Mouse (Mus musculus) neural tube, embryonic 12.5 days (tissue): ENCODE measurements around the gene Htr2c. TPM values are rescaled to one million over a fixed set of nuclear protein-coding genes. Genes with fewer than 3 reads are reported as not detected.
A peak's percentile ranks its signal among the peaks of the same experiment; 100 is the strongest.

Source experiments
- ATAC-seq: fragments of 200-750 bp; cut with Nextera tagmentation; 2 replicates; pipeline ENCODE4 v1.8.0; 2017; ENCODE audit warnings: low read depth, mild to moderate bottlenecking, moderate TSS enrichment, moderate library complexity; ENCODE audit not compliant: low FRiP score
- H3K27ac ChIP-seq: fragments of 300-500 bp; sonication (generic); 2 replicates; pipeline ENCODE4 v1.5.1; 2016
- H3K27me3 ChIP-seq: fragments of 300-500 bp; sonication (generic); replicated peaks from 2 replicates; pipeline ENCODE4 v1.6.1; 2016; ENCODE audit warnings: mild to moderate bottlenecking
- H3K36me3 ChIP-seq: fragments of 300-500 bp; sonication (generic); 2 replicates; pipeline ENCODE4 v1.6.1; 2016; ENCODE audit warnings: mild to moderate bottlenecking
- H3K4me1 ChIP-seq: fragments of 300-500 bp; sonication (generic); 2 replicates; pipeline ENCODE4 v1.6.1; 2016
- H3K4me2 ChIP-seq: fragments of 300-500 bp; sonication (generic); replicated peaks from 2 replicates; pipeline ENCODE4 v1.6.1; 2016; ENCODE audit warnings: mild to moderate bottlenecking
- H3K4me3 ChIP-seq: fragments of 300-500 bp; sonication (generic); 2 replicates; pipeline ENCODE4 v1.5.1; 2016
- H3K9ac ChIP-seq: fragments of 300-500 bp; sonication (generic); 2 replicates; pipeline ENCODE4 v1.6.1; 2016; ENCODE audit warnings: mild to moderate bottlenecking
- H3K9me3 ChIP-seq: fragments of 300-500 bp; sonication (generic); 2 replicates; pipeline ENCODE4 v1.6.1; 2016; ENCODE audit warnings: mild to moderate bottlenecking
- WGBS: fragments of 180-500 bp; shearing (Covaris S2); methylation state at CpG from one replicate; pipeline ENCODE4 v1.1.7; 2016; 5-methylcytosine and 5-hydroxymethylcytosine counted together
- microRNA counts: library from miRNA; unstranded; fragments of <30 nt; microRNA quantifications from one replicate; lab custom pipeline; 2017
- microRNA-seq: library from miRNA; unstranded; fragments of <30 nt; microRNA quantifications from one replicate; pipeline ENCODE4, GENCODE M21; 2017
- polyA plus RNA-seq: library from polyadenylated mRNA; unstranded; fragments of >200 nt; fragmentation: Nextera tagmentation; extraction: Ambion mirVana; gene quantifications from 2 replicates; pipeline ENCODE4 v1.2.1, GENCODE M21; 2016

The Htr2c gene
- polyA plus RNA-seq, 1 experiment from 2014 or later: 0.30 TPM

DNA sequence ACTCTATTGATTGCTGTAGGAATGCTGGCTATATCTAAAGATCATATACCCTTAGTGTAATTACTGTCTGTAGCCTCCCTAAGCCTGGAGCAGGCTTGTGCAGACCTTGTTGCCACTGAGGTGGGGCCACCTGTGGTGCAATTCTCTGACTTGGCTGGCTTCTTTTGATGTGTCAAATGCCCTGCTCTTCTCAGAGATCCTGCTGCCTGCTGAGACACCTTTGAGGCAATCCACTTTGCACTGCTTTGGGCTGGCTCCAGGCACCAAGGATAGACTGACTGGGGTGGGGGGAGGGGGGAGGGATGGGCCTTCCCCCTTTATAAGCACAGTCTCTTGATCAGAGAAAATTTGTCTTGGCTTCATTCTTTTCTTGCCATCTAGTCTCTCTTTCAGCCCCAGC is 252.9 kb downstream of the Htr2c start:
- ATAC-seq: no peak
- H3K4me2 ChIP-seq: no peak overlapping the region
- no peaks in the 10 kb centered on the region for H3K9me3 ChIP-seq
- no peak overlapping the region for H3K9ac ChIP-seq
- no peaks in the 10 kb centered on the region for H3K27me3 ChIP-seq
- no peaks in the 10 kb centered on the region for H3K36me3 ChIP-seq
- H3K27ac ChIP-seq: no peak overlapping the region
- H3K4me3 ChIP-seq: no peak overlapping the region
- no peaks in the 10 kb centered on the region for H3K4me1 ChIP-seq

DNA sequence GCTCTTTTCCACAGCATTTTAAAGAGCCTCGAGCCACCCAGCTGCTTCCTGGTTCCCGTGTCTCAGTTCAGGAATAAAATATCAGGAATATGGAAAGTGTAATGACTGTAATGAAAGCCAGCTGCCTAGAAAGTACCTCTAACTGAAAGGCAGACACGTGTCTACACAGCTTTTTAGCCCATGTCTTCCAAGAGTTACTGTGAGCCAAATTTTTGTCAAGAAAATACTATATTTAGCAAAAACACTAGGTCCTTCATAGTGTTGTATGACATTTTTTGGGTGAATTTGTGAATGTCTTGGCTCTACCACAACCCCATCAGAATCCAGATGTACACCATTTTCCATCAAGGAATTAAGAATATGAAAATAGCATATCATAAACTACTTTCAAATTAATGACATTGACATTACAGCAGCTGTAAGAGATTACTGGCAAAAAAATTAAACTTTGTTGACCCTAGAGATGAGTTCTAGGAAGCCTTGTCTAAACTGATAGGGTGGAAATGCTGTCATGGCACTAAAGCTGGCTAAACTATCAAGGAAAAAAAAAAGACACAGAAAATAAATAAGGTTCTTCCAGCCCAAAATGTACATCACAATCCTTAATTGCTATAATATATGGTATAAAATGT is 255.2 kb downstream of the Htr2c start:
- Histone ChIP-seq H3K36me3 (no peaks in the 10 kb centered on the region), H3K4me1 (no peaks in the 10 kb centered on the region), H3K4me2 (no peak overlapping the region), H3K4me3 (no peak overlapping the region), H3K27ac (no peak overlapping the region), H3K27me3 (no peaks in the 10 kb centered on the region), H3K9ac (no peak overlapping the region), H3K9me3 (no peaks in the 10 kb centered on the region)
- no peak for ATAC-seq
- 84% methylated on average over 3 of the region's 3 CpGs for WGBS

DNA sequence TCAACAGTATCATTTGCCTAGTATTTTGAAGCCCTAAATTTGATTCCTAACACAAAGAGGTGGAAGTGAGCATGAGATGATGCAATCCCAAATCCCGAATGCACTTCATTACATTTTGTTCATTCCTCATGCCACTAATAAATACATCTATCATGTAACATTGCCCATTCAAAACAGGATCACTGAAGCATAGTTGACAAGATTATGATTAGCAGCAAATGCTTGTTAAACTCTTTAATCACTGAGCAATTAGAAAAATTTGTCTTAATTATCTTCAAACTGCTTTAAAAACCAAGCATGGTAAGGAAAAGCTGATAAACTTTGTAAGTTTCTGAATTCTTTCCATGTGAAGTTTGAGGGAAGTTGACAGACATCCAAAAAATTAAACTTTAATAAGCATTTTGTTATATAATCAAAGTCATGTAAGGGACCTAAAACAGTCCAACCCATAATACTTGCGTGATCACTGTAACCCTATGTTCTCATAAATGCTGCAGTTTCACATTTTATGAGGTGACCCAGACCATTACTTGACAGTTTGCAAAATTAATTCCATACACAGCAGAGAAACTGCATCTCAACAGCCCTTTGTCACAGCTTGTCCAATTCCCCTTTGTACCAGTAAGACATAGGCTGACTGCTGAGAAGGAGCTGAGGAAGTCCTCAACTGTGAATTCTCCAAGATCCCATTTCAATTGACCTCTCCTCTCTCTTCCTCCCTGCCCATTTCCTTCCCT is 276.7 kb downstream of the Htr2c start:
- Histone ChIP-seq H3K4me2 (no peak overlapping the region), H3K36me3 (no peaks in the 10 kb centered on the region), H3K4me3 (no peak overlapping the region), H3K27ac (no peak overlapping the region), H3K9ac (no peak overlapping the region), H3K27me3 (no peaks in the 10 kb centered on the region), H3K4me1 (no peaks in the 10 kb centered on the region), H3K9me3 (no peaks in the 10 kb centered on the region)
- 85% methylated on average over 2 of the region's 2 CpGs for WGBS
- no peak for ATAC-seq

MicroRNAs encoded within 50 kb of the gene (microRNA counts, 519-probe panel; counts per million panel counts)
- microRNA mmu-miR-448 (lab: Ali Mortazavi, UCI): 342 counts per million, percentile 67 among the panel's probes with 10 or more counts
- microRNA mmu-miR-764-3p (lab: Ali Mortazavi, UCI): 342 counts per million, percentile 67 among the panel's probes with 10 or more counts
- 342 counts per million, percentile 67 among the panel's probes with 10 or more counts for microRNA mmu-miR-764-5p (lab: Ali Mortazavi, UCI)

Small RNA genes lying within 50 kb of the gene (microRNA-seq; reads per million reads assigned to microRNA genes)
- gene Gm22650 (not detected), gene Gm24627 (not detected), gene Mir1264 (5.7 reads per million, percentile 17 among the genes with 10 or more reads in this experiment), gene Mir1298 (74.9 reads per million, percentile 47 among the genes with 10 or more reads in this experiment), gene Mir1912 (not detected), gene Mir448 (24.3 reads per million, percentile 33 among the genes with 10 or more reads in this experiment), gene Mir764 (not detected)
